Mouse (Mus musculus): Measurements from ENCODE around the gene Lmo2.

Gene Lmo2

GRCm38 (mm10) chr2:103957649-103958546, at the start of gene Lmo2:
Gene Lmo2, plus strand, starts transcription at chr2:103957986.
- no peak for DNase-seq (ENCODE audit: low spot score in 2 of 2)

DNA sequence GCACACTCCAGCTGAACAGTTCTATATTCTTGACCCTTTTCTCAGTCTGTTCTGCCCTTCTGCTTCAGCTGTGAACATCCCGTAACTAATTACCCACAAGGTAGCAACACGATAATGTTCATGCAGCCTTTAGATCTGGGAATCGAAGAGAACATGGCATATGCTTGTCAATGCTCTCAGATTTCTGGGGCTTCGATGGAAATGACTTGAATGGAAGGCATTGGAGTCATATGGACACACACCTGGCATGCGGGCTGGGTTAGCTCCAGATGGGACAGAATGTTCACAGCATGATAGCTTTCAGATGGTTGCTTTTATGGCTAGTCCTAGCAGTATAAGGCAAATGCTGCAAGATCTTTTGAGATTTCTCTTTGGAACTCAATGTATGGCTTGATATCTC, 47.2 kb upstream of the Lmo2 start:
- DNase-seq (ENCODE audit: low spot score in 2 of 2) = no peak

DNA sequence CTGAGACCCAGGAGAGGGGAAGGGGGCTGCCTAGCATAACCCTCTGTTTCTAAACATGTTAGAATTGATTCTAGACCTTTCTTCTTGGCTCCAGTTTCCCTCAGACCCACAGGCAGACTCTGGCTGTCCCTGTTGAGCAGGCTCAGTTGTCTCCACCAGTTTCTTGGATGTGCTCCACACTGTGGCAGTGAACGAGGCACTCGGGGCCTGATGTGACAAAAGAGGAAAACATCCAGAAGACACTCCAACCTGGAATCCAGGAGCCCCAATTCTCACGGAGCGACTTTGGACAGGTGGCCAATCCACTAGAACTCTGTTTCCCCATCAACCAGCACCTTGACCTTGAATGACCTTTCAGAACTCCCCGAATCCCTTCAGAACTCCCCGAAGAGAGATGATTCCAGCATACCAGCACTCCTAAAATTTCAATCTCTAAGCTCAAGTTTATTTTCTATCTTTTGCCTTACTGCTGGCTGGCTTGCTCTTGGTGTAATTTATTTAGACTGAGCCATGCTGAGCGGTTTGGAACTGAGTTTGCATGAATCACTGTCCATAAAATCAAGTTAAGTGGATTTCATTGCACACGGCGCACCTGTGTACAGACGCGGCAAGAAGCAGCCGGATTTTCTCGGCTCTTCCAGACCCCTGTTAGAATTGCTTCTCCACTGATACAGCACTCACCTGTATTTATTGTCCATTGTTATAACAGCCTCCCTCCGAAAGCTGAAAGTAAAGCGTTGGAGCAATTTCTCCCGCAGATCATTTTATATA, 45.1 kb upstream of the Lmo2 start:
- DNase-seq (ENCODE audit: low spot score in 2 of 2) = no peak

GRCm38 (mm10) chr2:103913252-103913650, 44.5 kb upstream of the Lmo2 start:
- no peak for DNase-seq (ENCODE audit: low spot score in 2 of 2)

DNA sequence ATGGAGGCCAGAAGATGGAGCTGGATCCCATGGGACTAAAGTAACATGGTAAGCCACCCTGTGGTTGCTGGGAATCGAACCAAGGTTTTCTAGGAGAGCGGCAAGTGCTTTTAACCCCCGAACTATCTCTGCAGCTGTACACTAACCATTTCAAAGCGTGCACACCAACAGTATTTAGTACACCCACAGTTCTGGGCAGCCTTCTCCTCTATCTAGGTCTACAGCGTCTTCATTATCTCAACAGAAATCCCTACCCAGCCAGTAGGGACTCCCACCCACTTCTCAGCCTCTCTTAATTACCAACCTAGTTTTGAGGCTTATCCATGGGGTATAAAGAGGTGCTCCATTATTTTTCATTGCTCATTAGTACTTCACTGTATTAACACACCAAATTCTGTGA, 41.7 kb upstream of the Lmo2 start:
- DNase-seq (ENCODE audit: low spot score in 2 of 2) = no peak

GRCm38 (mm10) chr2:103917375-103917774, 40.4 kb upstream of the Lmo2 start:
- DNase-seq (ENCODE audit: low spot score in 2 of 2) = no peak

- DNase-seq (ENCODE audit: low spot score in 2 of 2) = no peak
Observed at GRCm38 (mm10) chr2:103918375-103918774, 39.4 kb upstream of the Lmo2 start.

DNA sequence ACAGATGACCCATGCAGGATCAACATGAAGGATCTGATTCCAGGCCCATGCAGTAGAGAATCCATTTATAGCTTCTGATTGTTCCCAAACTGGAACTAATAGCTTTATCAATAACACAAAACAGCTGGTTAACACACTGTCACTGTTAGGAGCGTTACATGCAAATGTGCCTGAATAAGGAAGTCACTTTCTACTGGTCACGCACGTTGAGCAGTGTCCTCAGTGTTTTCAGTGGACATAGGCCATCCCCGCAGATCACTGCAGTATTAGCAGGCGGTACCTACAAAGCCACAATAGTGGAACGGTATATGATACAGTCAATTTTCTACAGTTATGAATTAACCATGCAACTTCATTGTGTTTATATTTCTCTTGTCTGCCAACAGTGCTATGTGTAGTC, 38.3 kb upstream of the Lmo2 start:
- DNase-seq (ENCODE audit: low spot score in 2 of 2) = no peak

- no peak for DNase-seq (ENCODE audit: low spot score in 2 of 2)
Observed at GRCm38 (mm10) chr2:103926586-103927113, 31.1 kb upstream of the Lmo2 start.

DNA sequence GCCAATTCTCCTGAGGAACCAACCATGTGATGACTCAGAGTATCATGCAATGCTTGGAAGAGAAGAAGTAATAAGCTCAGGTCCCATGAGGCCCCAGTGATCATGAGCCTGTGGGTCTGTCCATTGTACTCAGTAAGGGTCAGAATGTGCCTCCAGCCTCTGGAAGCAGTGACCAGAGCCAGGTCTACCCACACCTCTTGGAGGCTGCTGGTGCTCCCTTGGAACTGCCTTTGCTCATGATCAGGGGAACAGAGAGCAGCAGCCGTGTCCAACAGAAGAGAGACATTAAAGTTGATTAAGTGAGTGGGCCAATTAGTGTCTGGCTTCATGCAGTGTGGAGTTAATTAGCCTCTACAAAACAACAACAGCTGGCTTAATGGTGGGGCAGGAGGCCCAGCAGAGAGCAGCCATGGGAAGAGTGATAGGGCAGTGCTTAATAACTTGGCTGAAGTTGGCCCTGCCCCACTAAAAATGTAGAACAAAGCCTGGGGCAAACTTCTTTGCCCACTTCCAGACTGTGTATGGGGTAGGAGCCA, 30.1 kb upstream of the Lmo2 start:
- peak; percentile 81 to 84 for DNase-seq (ENCODE audit: low spot score in 2 of 2)

GRCm38 (mm10) chr2:103930306-103931019, 27.3 kb upstream of the Lmo2 start:
- DNase-seq (ENCODE audit: low spot score in 2 of 2) = peak; percentile 44 to 50

- DNase-seq (ENCODE audit: low spot score in 2 of 2) = peak; percentile 68 to 70
Observed at GRCm38 (mm10) chr2:103931511-103931911, 26.3 kb upstream of the Lmo2 start.

DNA sequence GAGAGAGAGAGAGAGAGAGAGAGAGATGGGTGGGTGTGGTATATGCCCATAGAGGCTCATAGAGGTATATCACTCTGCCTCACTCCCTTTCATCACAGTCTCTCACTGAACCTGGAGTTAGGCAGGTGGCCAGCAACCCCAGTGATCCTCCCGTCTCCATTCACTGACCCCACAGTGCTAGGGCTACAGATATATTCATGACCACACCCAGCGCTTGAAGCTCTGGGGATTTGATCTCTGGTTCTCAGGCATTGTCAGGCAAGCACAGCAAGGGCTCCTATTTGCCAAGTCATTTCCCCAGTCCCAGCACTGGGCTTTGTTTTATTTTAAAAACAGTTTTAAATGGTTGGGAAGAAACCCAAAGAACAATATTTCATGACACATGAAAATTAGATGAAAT, 25.8 kb upstream of the Lmo2 start:
- peak; percentile 44 to 47 for DNase-seq (ENCODE audit: low spot score in 2 of 2)

GRCm38 (mm10) chr2:103932480-103932879, 25.3 kb upstream of the Lmo2 start:
- DNase-seq (ENCODE audit: low spot score in 2 of 2) = no peak

DNA sequence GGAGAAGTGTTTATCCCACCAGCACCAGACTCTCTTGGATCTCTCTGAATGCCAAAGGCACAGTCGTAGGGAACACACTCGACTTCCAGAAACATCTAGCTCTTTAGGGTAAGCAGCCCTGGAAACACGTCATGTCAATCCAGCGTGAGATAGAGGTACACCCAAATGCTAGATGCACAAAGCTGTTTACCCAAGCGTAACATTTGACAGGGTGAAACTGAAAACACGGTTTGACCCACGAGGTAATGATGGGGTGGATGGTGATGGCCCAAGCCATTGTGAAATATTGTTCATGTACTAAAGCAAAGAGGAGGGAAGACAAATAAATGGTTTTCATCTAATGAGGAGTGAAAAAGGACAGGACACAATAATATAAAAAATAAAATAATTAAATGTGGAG, 23.5 kb upstream of the Lmo2 start:
- DNase-seq (ENCODE audit: low spot score in 2 of 2) = no peak

DNA sequence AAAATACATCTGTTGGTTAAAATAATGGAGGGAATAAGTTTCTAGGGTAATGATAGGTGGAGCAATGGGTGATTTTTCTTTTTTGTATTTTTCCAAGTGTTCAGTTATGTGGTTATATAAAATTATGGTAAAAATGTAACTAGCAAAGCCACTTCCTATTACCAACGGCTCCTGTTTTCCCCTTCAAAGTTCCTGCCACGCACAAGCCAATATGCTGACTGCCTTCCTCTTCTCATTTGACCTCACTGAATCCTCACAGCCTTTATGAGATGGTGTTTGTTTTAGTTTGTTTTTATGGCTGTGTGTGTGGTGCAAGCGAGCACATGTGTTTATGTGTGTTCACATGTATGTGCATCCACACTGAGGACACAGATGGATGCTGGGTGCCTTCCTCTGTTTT, 23.1 kb upstream of the Lmo2 start:
- DNase-seq (ENCODE audit: low spot score in 2 of 2) = no peak

- DNase-seq (ENCODE audit: low spot score in 2 of 2) = no peak
Observed at GRCm38 (mm10) chr2:103935691-103936435, 21.9 kb upstream of the Lmo2 start.

DNA sequence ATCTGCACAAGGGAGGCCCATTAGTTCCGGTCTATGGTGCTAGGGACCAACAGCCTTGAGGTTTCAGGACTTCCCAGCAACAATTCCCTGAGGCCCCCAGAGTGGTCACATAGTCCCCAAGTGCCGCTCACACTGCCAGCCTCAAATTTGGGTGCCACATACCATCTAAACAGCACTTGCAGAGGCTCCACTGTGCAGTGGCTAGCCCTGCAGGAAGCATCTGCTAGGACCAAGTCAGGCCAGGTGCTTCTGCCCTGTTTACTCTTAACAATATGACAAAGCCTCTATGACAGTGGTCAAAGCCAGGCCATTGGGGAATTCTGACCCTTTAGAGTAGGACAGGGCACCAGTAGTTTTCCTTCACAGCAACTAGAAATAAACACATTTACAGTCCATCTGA, 21.1 kb upstream of the Lmo2 start:
- no peak for DNase-seq (ENCODE audit: low spot score in 2 of 2)

GRCm38 (mm10) chr2:103937670-103938069, 20.1 kb upstream of the Lmo2 start:
- DNase-seq (ENCODE audit: low spot score in 2 of 2) = no peak

- DNase-seq (ENCODE audit: low spot score in 2 of 2) = no peak
Observed at GRCm38 (mm10) chr2:103938573-103938972, 19.2 kb upstream of the Lmo2 start.

GRCm38 (mm10) chr2:103939003-103939402, 18.8 kb upstream of the Lmo2 start:
- DNase-seq (ENCODE audit: low spot score in 2 of 2) = no peak
